Mouse (Mus musculus): Measurements from ENCODE around the gene Ric1.

- TF ChIP-seq MAFK (IDR thresholded peaks at IDR 0.05; ENCODE audit: insufficient read depth, low read depth, low read length) (no peak), ZNF384 (IDR thresholded peaks at IDR 0.05; ENCODE audit: low read depth, low read length) (no peak), ZC3H11A (IDR thresholded peaks at IDR 0.05; ENCODE audit: borderline replicate concordance, low read depth, low read length) (no peak), HCFC1 (IDR thresholded peaks at IDR 0.05; ENCODE audit: borderline replicate concordance, insufficient read depth, low read length) (no peak), CHD2 (IDR thresholded peaks at IDR 0.05; ENCODE audit: low read depth, low read length) (no peak)
Measured at GRCm38 (mm10) chr19:29562603-29563002, 40.5 kb downstream of the Ric1 start.

Data from ES-E14 (cell line).